Mouse (Mus musculus) heart, adult 2 months (tissue): ENCODE measurements around the gene Tectb.

Experiments
- CTCF ChIP-seq: fragments of 200-600 bp; IDR thresholded peaks from 2 replicates; pipeline ENCODE4 v1.8.1; 2022; ENCODE audit warnings: antibody characterized with exemption, mild to moderate bottlenecking, moderate library complexity
- POLR2A ChIP-seq: fragments of 200-500 bp; IDR thresholded peaks from 2 replicates; pipeline ENCODE4 v1.6.1; 2011; ENCODE audit warnings: mild to moderate bottlenecking, low read depth, low read length, control low read depth; ENCODE audit not compliant: insufficient read depth

DNA sequence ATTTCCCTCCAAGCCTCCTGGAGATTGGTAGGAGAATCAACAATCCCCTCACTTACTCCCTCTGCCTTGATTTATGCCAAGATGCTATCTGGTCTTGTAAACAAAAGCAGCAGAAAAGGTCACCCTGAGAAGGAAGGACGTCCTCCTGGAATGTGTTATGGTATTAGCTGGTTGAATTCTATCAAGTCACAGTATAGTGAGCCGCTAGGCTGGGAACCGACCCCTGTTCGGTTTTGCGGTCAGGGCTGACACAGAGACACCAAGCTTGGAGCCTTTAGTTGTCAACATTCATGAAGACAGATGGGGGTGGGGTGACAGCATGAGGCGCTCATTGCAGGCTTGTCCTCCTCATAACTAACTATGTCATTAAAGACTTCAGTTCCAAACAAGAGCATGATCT is 20.7 kb upstream of the Tectb start:
- no peak for TF ChIP-seq CTCF
- no peak for TF ChIP-seq POLR2A
